Mouse (Mus musculus): Measurements from ENCODE around the gene Lrrc3b. TPM values are rescaled to one million over a fixed set of nuclear protein-coding genes. Genes with fewer than 3 reads are reported as not detected.

Gene Lrrc3b
- polyA plus RNA-seq, 1 experiment from 2014 or later, result 7.6 TPM

- Histone ChIP-seq H3K27me3 (replicated peaks; ENCODE audit: control insufficient read depth, insufficient read depth, low read length) (no peaks in the 10 kb centered on the region), H3K27ac (ENCODE audit: low read depth) (no peak overlapping the region), H3K4me2 (ENCODE audit: low read length) (no peak overlapping the region), H3K36me3 (ENCODE audit: control insufficient read depth, insufficient read depth, low read length) (no peaks in the 10 kb centered on the region), H3K4me3 (ENCODE audit: low read depth, low read length) (no peak overlapping the region), H3K9ac (ENCODE audit: low read length) (no peak overlapping the region), H3K4me1 (replicated peaks; ENCODE audit: control insufficient read depth, insufficient read depth, low read length) (no peaks in the 10 kb centered on the region), H3K9me3 (ENCODE audit: control insufficient read depth, low read length) (no peaks in the 10 kb centered on the region)
- DNase-seq (ENCODE audit: low spot score) (no peak), ATAC-seq (replicated peaks; ENCODE audit: low FRiP score, low TSS enrichment, low read depth) (no peak)
- WGBS, result 95% methylated on average over 6 of the region's 6 CpGs
Measured at GRCm38 (mm10) chr14:15365045-15365444, 73.7 kb downstream of the Lrrc3b start.

DNA sequence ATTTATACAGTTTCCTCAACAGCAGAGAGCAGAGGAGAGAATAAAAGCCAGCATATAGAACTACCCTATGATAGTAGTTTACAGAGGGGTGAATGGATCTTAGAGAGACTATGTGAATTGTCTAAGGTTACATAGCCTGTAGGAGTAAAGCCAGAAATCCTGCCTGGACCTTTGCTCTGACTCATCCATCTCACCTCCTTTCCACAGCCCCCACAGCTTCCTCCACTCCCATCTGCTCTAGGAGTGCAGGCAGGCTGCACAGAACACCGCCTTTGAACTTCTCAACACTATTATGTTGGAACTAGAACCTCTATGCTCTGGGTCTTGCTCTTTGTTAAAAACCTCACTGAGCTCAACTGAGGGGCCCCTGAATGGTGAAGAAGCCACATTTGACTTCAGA lies 78.9 kb downstream of the Lrrc3b start:
- no peak overlapping the region for H3K27ac ChIP-seq (ENCODE audit: low read depth)
- no peaks in the 10 kb centered on the region for H3K36me3 ChIP-seq (ENCODE audit: control insufficient read depth, insufficient read depth, low read length)
- no peak overlapping the region for H3K9ac ChIP-seq (ENCODE audit: low read length)
- no peak overlapping the region for H3K4me2 ChIP-seq (ENCODE audit: low read length)
- no peaks in the 10 kb centered on the region for H3K4me1 ChIP-seq (replicated peaks; ENCODE audit: control insufficient read depth, insufficient read depth, low read length)
- H3K27me3 ChIP-seq (replicated peaks; ENCODE audit: control insufficient read depth, insufficient read depth, low read length), result no peaks in the 10 kb centered on the region
- no peaks in the 10 kb centered on the region for H3K9me3 ChIP-seq (ENCODE audit: control insufficient read depth, low read length)
- DNase-seq (ENCODE audit: low spot score), result no peak
- 72% methylated on average over 1 of the region's 1 CpGs for WGBS
- no peak for ATAC-seq (replicated peaks; ENCODE audit: low FRiP score, low TSS enrichment, low read depth)
- H3K4me3 ChIP-seq (ENCODE audit: low read depth, low read length), result no peak overlapping the region

DNA sequence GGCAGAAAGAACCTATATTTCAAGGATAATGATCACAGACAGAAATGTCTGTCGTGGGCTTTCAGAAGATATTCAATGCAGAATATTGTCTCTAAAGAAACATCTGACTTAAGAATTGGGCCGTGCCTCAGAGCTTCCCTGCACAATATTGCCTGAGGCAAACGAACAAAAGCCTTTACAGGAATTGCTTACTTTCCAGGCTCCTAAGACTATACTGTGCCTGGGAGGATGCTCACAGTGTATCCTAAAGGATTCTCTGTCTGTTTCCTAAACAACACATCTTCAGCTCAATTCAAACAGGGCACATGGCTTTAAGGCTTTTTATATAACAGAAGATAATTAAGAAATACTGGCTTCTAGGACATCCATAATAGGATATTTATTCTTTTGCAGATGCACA lies 79.7 kb downstream of the Lrrc3b start:
- WGBS, result 70% methylated on average over 3 of the region's 3 CpGs
- H3K27me3 ChIP-seq (replicated peaks; ENCODE audit: control insufficient read depth, insufficient read depth, low read length), result no peaks in the 10 kb centered on the region
- no peak for ATAC-seq (replicated peaks; ENCODE audit: low FRiP score, low TSS enrichment, low read depth)

DNA sequence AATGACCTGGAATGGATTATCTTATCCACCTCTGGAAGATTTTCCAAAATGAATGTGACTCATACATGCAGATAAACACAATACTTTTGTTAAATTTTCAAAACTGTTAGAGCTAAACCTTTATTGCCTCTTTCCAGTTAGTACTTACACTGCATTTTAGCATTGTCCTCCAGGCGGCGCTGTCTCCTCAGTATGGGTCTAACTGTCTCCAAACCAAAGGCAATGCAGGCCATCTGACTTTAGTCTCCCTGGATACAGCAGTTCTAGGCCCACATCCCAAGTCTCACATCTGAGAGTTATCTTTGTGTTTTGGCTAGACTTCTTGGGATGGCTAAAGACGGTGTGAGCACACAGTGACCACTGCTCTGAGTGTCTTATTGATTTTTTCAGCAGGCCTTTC lies 83.3 kb downstream of the Lrrc3b start:
- Histone ChIP-seq H3K27ac (ENCODE audit: low read depth) (no peak overlapping the region), H3K27me3 (replicated peaks; ENCODE audit: control insufficient read depth, insufficient read depth, low read length) (no peaks in the 10 kb centered on the region), H3K4me1 (replicated peaks; ENCODE audit: control insufficient read depth, insufficient read depth, low read length) (no peaks in the 10 kb centered on the region), H3K36me3 (ENCODE audit: control insufficient read depth, insufficient read depth, low read length) (no peaks in the 10 kb centered on the region), H3K4me2 (ENCODE audit: low read length) (no peak overlapping the region), H3K4me3 (ENCODE audit: low read depth, low read length) (no peak overlapping the region), H3K9ac (ENCODE audit: low read length) (no peak overlapping the region), H3K9me3 (ENCODE audit: control insufficient read depth, low read length) (no peaks in the 10 kb centered on the region)
- ATAC-seq (replicated peaks; ENCODE audit: low FRiP score, low TSS enrichment, low read depth), result no peak
- DNase-seq (ENCODE audit: low spot score), result peak; percentile 83
- WGBS, result 25% methylated on average over 3 of the region's 3 CpGs

More for the DNA sequence above, 79.7 kb downstream of the Lrrc3b start:
- Histone ChIP-seq H3K27ac (ENCODE audit: low read depth) (no peak overlapping the region), H3K4me1 (replicated peaks; ENCODE audit: control insufficient read depth, insufficient read depth, low read length) (no peaks in the 10 kb centered on the region), H3K9ac (ENCODE audit: low read length) (no peak overlapping the region), H3K4me2 (ENCODE audit: low read length) (no peak overlapping the region), H3K9me3 (ENCODE audit: control insufficient read depth, low read length) (no peaks in the 10 kb centered on the region), H3K4me3 (ENCODE audit: low read depth, low read length) (no peak overlapping the region), H3K36me3 (ENCODE audit: control insufficient read depth, insufficient read depth, low read length) (no peaks in the 10 kb centered on the region)
- no peak for DNase-seq (ENCODE audit: low spot score)

DNA sequence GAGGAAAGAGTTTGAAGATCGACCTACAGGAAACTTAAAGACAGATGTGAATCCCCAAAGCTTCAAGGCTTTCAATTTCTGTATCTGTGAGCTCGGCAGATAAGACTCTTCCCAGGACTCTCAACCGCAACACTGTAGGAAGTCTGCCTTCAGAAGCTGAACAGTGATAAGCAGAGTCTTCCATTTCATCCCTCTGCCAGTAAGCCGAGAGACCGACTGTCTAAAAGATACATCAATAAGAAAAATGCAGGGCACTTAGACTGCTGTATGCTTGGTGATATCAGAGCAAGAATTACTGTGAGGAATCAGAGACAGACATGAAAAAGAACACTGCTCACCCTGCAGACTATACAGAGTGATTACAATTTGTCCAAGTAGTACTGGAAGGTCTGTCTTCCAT lies 84.5 kb downstream of the Lrrc3b start:
- Histone ChIP-seq H3K9me3 (ENCODE audit: control insufficient read depth, low read length) (no peaks in the 10 kb centered on the region), H3K36me3 (ENCODE audit: control insufficient read depth, insufficient read depth, low read length) (no peaks in the 10 kb centered on the region), H3K4me2 (ENCODE audit: low read length) (no peak overlapping the region), H3K9ac (ENCODE audit: low read length) (no peak overlapping the region), H3K4me3 (ENCODE audit: low read depth, low read length) (no peak overlapping the region), H3K4me1 (replicated peaks; ENCODE audit: control insufficient read depth, insufficient read depth, low read length) (no peaks in the 10 kb centered on the region), H3K27me3 (replicated peaks; ENCODE audit: control insufficient read depth, insufficient read depth, low read length) (no peaks in the 10 kb centered on the region), H3K27ac (ENCODE audit: low read depth) (no peak overlapping the region)
- WGBS, result 36% methylated on average over 5 of the region's 5 CpGs
- DNase-seq (ENCODE audit: low spot score) (no peak), ATAC-seq (replicated peaks; ENCODE audit: low FRiP score, low TSS enrichment, low read depth) (no peak)

DNA sequence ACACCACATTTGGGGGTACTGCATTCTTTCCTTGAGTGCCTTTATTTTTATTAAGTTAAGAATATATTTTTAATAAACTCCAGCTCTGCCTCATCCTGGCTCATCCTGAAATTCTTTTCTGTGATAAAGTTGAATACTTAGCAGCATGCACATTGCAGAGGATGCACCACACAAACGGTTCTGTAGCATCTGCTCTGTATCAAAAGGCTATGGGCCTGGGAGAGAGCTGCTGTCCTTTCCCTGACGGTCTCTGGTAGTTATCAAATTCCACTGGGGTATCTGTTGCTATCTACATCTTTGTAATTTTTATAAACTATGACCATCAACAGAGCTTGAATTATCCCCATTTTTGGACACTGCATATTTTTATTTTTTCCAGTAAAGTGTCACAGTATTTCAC lies 105.7 kb downstream of the Lrrc3b start:
- Histone ChIP-seq H3K27ac (ENCODE audit: low read depth) (peak overlapping the region; percentile 43; the same call in 1 of the 2 replicates), H3K36me3 (ENCODE audit: control insufficient read depth, insufficient read depth, low read length) (no peaks in the 10 kb centered on the region), H3K4me2 (ENCODE audit: low read length) (no peak overlapping the region), H3K4me1 (replicated peaks; ENCODE audit: control insufficient read depth, insufficient read depth, low read length) (0 out of 2 replicates have a peak, but pooled peaks cover 3% of the 10 kb centered on the region), H3K27me3 (replicated peaks; ENCODE audit: control insufficient read depth, insufficient read depth, low read length) (no peaks in the 10 kb centered on the region), H3K4me3 (ENCODE audit: low read depth, low read length) (no peak overlapping the region), H3K9me3 (ENCODE audit: control insufficient read depth, low read length) (no peaks in the 10 kb centered on the region), H3K9ac (ENCODE audit: low read length) (no peak overlapping the region)
- DNase-seq (ENCODE audit: low spot score) (no peak), ATAC-seq (replicated peaks; ENCODE audit: low FRiP score, low TSS enrichment, low read depth) (peak; percentile 87)
- 29% methylated on average over 2 of the region's 2 CpGs for WGBS

GRCm38 (mm10) chr14:15331370-15331769 lies 107.4 kb downstream of the Lrrc3b start:
- no peak for DNase-seq (ENCODE audit: low spot score)
- ATAC-seq (replicated peaks; ENCODE audit: low FRiP score, low TSS enrichment, low read depth), result no peak
- no peak overlapping the region for H3K4me3 ChIP-seq (ENCODE audit: low read depth, low read length)
- 0 out of 2 replicates have a peak, but pooled peaks cover 3% of the 10 kb centered on the region for H3K4me1 ChIP-seq (replicated peaks; ENCODE audit: control insufficient read depth, insufficient read depth, low read length)
- no peaks in the 10 kb centered on the region for H3K9me3 ChIP-seq (ENCODE audit: control insufficient read depth, low read length)
- H3K36me3 ChIP-seq (ENCODE audit: control insufficient read depth, insufficient read depth, low read length), result no peaks in the 10 kb centered on the region
- no peak overlapping the region for H3K4me2 ChIP-seq (ENCODE audit: low read length)
- no peak overlapping the region for H3K9ac ChIP-seq (ENCODE audit: low read length)
- H3K27me3 ChIP-seq (replicated peaks; ENCODE audit: control insufficient read depth, insufficient read depth, low read length), result no peaks in the 10 kb centered on the region
- H3K27ac ChIP-seq (ENCODE audit: low read depth), result no peak overlapping the region
- 43% methylated on average over 1 of the region's 1 CpGs for WGBS

DNA sequence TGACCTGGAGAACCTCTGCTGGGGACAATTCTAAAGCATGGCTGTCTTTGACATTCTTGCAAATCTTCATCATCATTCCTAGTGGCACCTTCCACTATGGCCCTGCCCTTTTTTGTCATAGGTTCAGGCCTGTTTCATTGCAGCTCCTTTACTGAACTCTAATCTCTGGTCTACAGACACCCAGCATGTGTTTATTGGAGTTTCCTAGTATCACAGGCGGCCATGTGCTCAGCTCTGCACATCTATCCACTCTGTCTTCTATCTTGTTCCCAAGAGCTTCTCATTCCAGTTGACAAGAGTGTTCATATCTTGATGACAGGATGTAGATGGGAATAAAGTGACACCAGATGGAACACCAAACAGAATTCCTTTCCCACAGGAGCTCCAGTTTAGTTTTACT lies 108.6 kb downstream of the Lrrc3b start:
- WGBS, result 71% methylated on average over 1 of the region's 1 CpGs
- Histone ChIP-seq H3K27ac (ENCODE audit: low read depth) (no peak overlapping the region), H3K4me2 (ENCODE audit: low read length) (no peak overlapping the region), H3K4me1 (replicated peaks; ENCODE audit: control insufficient read depth, insufficient read depth, low read length) (0 out of 2 replicates have a peak, but pooled peaks cover 3% of the 10 kb centered on the region), H3K4me3 (ENCODE audit: low read depth, low read length) (no peak overlapping the region), H3K9ac (ENCODE audit: low read length) (no peak overlapping the region), H3K9me3 (ENCODE audit: control insufficient read depth, low read length) (no peaks in the 10 kb centered on the region), H3K27me3 (replicated peaks; ENCODE audit: control insufficient read depth, insufficient read depth, low read length) (no peaks in the 10 kb centered on the region), H3K36me3 (ENCODE audit: control insufficient read depth, insufficient read depth, low read length) (no peaks in the 10 kb centered on the region)
- ATAC-seq (replicated peaks; ENCODE audit: low FRiP score, low TSS enrichment, low read depth) (no peak), DNase-seq (ENCODE audit: low spot score) (no peak)

- H3K4me2 ChIP-seq (ENCODE audit: low read length), result no peak overlapping the region
- WGBS, result 77% methylated on average over 1 of the region's 1 CpGs
- ATAC-seq (replicated peaks; ENCODE audit: low FRiP score, low TSS enrichment, low read depth), result no peak
- H3K4me3 ChIP-seq (ENCODE audit: low read depth, low read length), result no peak overlapping the region
- no peaks in the 10 kb centered on the region for H3K36me3 ChIP-seq (ENCODE audit: control insufficient read depth, insufficient read depth, low read length)
- no peak overlapping the region for H3K9ac ChIP-seq (ENCODE audit: low read length)
- no peaks in the 10 kb centered on the region for H3K9me3 ChIP-seq (ENCODE audit: control insufficient read depth, low read length)
- H3K4me1 ChIP-seq (replicated peaks; ENCODE audit: control insufficient read depth, insufficient read depth, low read length), result 0 out of 2 replicates have a peak, but pooled peaks cover 6% of the 10 kb centered on the region
- DNase-seq (ENCODE audit: low spot score), result no peak
- no peak overlapping the region for H3K27ac ChIP-seq (ENCODE audit: low read depth)
- no peaks in the 10 kb centered on the region for H3K27me3 ChIP-seq (replicated peaks; ENCODE audit: control insufficient read depth, insufficient read depth, low read length)
Measured at GRCm38 (mm10) chr14:15325872-15326271, 112.9 kb downstream of the Lrrc3b start.

Measured in intestine, embryonic 14.5 days (tissue).